Mouse (Mus musculus) heart, postnatal 25 days (tissue): ENCODE data around the gene Camk2b. TPM values are rescaled to one million over a fixed set of nuclear protein-coding genes. Genes with fewer than 3 reads are reported as not detected.

ENCODE experiments used
- DNase-seq: peaks from one replicate; pipeline ENCODE4 v3.0.0; 2022; ENCODE audit warnings: low spot score
- intact Hi-C: fragments of 180-260 bp; cut with DNase I; formaldehyde crosslinking; loops from one replicate; pipeline ENCODE4 v1.15.1; 2025
- total RNA-seq, 2 experiments: library from RNA; stranded (reverse); gene quantifications; 2 replicates each; pipeline ENCODE4 v1.2.3; 2021

Gene Camk2b
- total RNA-seq, 2 experiments from 2014 or later: 6.2 to 6.5 TPM

DNA sequence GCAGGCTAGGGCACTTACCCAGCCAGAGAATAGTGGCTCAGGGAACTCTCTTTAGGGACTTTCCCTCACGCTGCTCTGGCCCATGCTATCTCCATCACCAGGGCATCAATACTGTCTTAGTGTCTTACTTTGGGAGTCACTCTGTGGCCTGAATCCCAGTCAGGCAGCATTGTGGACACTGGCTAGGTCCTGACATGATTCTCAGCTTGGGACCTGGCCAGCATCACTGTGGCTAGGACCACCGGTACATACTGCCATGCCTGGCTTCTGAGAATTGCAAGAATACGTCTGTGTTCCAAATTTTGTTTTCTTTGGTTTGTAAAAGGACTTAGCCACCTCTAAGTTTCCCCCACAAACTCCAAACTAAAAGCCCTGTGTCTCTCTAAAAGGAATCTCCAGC lies 71.3 kb downstream of the Camk2b start:
- no peak for DNase-seq
- intact Hi-C loops: no loop called here

- intact Hi-C loops: no loop called here
- no peak for DNase-seq
Measured at GRCm38 (mm10) chr11:5994212-5994611, 72.0 kb downstream of the Camk2b start.

GRCm38 (mm10) chr11:5990910-5991309 lies 75.3 kb downstream of the Camk2b start:
- intact Hi-C loops: no loop called here

DNA sequence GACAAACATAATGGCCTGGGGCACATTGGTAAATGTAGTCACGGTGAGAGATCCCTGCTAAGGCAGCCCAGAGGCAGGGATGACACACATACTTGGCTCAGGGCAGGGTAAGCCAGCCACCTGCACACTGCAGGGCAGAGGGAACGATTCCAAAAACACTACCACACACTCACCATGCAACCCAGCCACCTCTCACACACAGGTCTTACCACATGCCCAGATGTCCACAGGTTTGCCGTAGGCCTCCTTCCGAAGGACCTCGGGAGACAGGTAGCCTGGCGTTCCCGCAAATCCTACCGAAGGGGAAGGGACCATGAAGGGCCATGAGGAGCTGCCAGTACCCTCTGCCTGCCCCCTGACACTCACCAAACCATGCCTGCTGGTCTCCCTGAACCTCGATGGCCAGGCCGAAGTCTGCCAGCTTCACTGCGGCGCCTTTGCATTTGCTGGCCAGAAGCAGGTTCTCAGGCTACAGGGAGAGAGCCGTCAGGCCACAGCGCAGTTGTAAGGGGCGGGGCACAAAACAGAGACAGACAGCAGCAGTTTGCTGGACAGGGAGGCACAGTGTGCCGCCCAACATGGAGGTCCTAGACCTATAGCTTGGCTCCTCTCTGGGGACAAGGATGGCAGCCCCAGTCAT lies 76.1 kb downstream of the Camk2b start:
- DNase-seq: no peak
- intact Hi-C loops: no loop called here

More at GRCm38 (mm10) chr11:5990910-5991309, 75.3 kb downstream of the Camk2b start:
- no peak for DNase-seq

DNA sequence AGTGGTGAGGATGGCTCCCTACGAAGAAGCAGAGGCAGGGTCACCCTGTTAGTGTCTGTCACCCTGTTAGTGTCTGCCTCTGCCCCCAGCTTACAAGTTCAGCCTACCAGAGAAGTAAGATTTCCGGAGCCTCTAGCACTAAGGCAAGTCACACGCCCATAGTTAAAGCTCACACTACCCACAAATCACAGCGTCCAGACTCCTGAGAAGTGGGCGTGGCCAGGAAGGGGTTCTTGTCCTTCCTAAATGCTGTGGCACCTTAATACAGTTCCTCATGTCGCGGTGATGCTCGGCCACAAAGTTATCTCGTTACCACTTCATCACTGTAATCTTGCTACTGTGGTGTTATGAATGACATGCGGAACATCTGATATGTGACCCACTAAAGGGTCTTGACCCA lies 78.0 kb downstream of the Camk2b start:
- intact Hi-C loops: no loop called here

GRCm38 (mm10) chr11:5983629-5984028 lies 82.5 kb downstream of the Camk2b start:
- intact Hi-C loops: no loop called here
- no peak for DNase-seq

More for the DNA sequence above, 78.0 kb downstream of the Camk2b start:
- no peak for DNase-seq

- intact Hi-C loops: no loop called here
- no peak for DNase-seq
Measured at GRCm38 (mm10) chr11:5981323-5981722, 84.8 kb downstream of the Camk2b start.

DNA sequence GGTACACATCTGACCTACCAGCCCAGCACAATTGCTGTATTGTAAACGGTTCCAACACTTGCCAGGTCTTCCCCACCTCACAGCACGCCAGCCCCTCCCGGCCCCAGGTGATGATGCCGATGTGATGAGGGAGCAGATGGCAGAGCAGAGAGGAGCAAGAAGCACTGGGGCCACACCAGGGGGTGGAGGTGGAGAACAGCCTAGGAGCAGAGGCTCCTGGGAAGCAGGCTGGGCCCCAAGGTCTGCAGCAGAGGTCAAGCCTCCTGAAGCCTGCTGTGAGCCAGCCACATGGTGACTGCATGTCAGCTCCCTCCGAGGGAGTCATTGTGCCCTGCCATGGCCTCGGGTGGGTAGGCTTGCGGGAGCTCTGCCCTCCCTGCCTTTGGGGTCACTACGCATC lies 85.6 kb downstream of the Camk2b start:
- intact Hi-C loops: no loop called here
- DNase-seq: no peak

GRCm38 (mm10) chr11:5980108-5980507 lies 86.1 kb downstream of the Camk2b start:
- intact Hi-C loops: no loop called here
- DNase-seq: no peak

- no peak for DNase-seq
- intact Hi-C loops: no loop called here
Measured at GRCm38 (mm10) chr11:5979088-5979487, 87.1 kb downstream of the Camk2b start.

DNA sequence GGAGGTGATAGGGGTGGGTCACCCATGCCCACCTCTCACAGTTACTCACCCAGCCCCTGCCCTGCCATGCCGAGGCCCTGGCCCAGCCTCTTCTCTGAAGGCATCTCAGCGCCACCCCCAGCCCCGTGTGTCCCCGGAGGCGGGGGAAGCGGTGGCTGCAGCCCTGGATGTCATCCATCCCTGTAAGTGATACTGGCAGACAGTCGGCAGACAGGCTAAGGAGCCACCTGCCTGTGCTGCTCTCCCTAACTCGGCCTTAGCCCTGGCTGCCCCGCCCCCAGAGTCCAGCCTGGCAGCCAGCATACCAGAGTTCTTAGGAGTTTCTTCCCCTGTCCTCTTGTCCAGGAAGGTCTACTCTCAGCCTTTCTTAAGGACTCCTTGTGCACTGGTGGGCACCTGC lies 90.1 kb downstream of the Camk2b start:
- no peak for DNase-seq
- intact Hi-C loops: no loop called here

DNA sequence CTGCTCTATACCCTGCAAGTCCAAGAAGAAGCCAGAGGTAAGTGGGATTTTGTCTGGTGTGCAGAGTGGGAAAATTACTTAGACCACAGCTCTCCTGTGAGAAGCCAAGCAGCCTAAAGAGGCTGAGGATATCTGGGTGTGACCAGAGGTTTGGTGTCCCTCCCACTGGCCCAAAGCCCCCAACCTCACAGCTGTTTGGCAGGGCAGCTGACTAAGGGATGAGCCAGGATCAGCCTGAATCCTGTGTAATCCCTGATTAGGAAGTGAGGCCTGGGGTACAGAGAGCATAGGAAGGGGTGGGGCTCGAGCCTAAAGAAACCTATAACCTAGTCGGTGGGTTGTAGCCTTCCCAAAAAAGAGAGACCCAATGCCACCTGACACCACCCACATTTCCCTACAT lies 91.1 kb downstream of the Camk2b start:
- no peak for DNase-seq

GRCm38 (mm10) chr11:5974053-5974452 lies 92.1 kb downstream of the Camk2b start:
- intact Hi-C loops: no loop called here
- no peak for DNase-seq

More for the DNA sequence above, 91.1 kb downstream of the Camk2b start:
- intact Hi-C loops: no loop called here

- DNase-seq: no peak
- intact Hi-C loops: no loop called here
Measured at GRCm38 (mm10) chr11:5973151-5973550, 93.0 kb downstream of the Camk2b start.

DNA sequence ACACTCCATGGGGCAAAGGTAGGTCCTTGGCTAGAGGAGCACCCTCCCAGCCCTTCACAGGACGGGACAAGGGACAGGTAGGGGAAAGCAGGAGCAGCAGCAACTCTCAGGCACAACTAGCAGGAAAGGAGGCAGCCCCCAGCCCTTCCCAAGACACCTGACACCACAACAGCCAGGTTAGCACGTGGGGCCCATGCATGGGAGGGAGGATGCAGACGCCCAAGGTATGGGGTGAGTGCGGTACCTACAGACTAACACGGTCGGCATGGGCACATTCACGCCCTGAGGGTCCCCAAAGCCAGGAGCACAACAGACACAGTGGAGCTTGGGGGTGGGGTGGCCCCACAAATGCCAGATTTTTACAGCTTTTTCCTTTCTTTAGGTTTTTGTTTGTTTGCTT lies 95.0 kb downstream of the Camk2b start:
- intact Hi-C loops: no loop called here
- no peak for DNase-seq

DNA sequence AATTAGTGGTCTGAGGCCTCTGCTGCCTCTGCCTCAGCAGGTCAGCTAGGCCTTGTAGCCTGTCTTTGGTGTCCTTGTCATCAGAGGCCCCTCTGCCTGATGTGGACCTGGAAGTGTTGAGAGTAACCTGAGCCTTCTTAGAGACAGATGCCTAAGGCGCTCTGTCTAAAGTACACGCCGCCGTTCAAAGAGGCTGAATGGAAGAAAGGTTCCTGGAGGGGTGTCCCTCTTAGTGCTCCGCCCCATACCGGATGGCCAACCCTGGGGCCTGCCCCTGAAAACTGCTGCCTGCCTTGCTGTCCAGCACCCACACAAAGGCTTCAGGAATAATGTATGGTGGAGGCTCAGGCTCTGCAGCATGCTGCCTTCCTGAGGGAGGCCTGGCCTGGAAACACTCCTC lies 97.9 kb downstream of the Camk2b start:
- DNase-seq: no peak
- intact Hi-C loops: no loop called here

DNA sequence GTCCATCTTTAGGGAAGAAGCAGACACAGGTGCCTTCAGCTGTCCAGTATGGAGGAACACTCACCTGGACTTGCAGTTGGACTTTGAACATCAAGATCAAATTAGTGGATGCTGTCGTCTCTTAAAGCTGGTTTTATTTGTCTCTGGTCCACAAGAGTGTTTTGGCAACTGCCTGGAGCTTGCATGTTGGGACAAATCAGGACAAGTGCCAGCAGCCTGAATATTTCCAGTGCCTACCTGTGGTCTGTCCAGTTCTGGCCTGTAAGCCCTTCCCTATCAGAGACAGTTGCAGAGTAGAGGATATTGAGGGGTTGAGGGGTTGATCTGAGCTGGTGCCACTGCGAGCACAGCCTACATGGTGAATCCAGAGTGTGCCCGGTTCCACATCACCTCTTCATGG lies 99.4 kb downstream of the Camk2b start:
- intact Hi-C loops: no loop called here
- DNase-seq: no peak

GRCm38 (mm10) chr11:5965865-5966264 lies 100.3 kb downstream of the Camk2b start:
- intact Hi-C loops: no loop called here
- no peak for DNase-seq

GRCm38 (mm10) chr11:5960051-5960450 lies 106.1 kb downstream of the Camk2b start:
- DNase-seq: no peak
- intact Hi-C loops: no loop called here

- DNase-seq: peak; percentile 96
- intact Hi-C loops: no loop called here
Measured at GRCm38 (mm10) chr11:5955546-5956276, 110.5 kb downstream of the Camk2b start, which contains the start of gene Ykt6. Ykt6 (plus strand) TSS chr11:5955693.

- intact Hi-C loops: loop anchor here (5.0 kb wide), 1 partner anchor 73 kb away; no protein-coding TSS in a partner anchor
- DNase-seq: peak; percentile 13
Measured at GRCm38 (mm10) chr11:5954965-5955504, 111.1 kb downstream of the Camk2b start.
